Mouse (Mus musculus) mouse embryonic stem cell (cell line): ENCODE measurements at regions not wholly inside any gene's neighbourhood (a gene's known extent, or its start where the extent isn't known, plus 50 kb on each side); places are given as distances from the start of the nearest gene placed in this dataset.

Source experiments
- in situ Hi-C, 2 experiments: fragments of 300-500 bp; cut with MboI; formaldehyde crosslinking; loops; 1 replicate in 1 of 2; 3 replicates in 1 of 2; pipeline ENCODE4 v1.14.3; 2019 to 2020; ENCODE audit warnings: low sequenced_read_pairs in 2 of 2, low pct_unique_long_range_greater_than_20kb in 1 of 2, mixed read lengths in 1 of 2; ENCODE audit not compliant: unreplicated experiment in 1 of 2

DNA sequence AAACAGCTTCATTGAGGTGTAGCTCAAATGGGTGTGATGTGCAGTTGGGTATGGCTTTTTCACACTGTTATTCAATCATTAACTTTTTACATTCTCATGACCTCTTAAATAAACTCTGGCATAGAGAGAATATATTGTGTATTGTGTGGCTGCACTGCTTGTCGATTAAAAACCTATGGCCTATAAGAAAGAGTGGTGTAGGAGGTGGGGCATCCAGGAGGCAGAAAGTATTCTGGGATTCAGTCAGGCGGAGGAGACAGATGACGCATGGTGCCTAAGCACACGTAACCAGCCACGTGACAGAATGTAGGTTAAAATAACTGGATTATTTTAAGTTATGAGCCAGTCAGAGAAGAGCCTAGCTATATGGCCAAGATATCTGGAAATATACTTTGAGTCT, 78.2 kb upstream of the Slc16a7 start:
- in situ Hi-C loops = no loop called here

- in situ Hi-C loops = no loop called here
These were observed 99.1 kb upstream of the Slc16a7 start for GRCm38 (mm10) chr10:125488350-125488749.

GRCm38 (mm10) chr10:125490395-125490794, 101.1 kb upstream of the Slc16a7 start:
- in situ Hi-C loops = no loop called here

- in situ Hi-C loops = no loop called here
These were observed 105.2 kb upstream of the Slc16a7 start for GRCm38 (mm10) chr10:125494489-125494888.

GRCm38 (mm10) chr10:125498347-125498746, 109.1 kb upstream of the Slc16a7 start:
- in situ Hi-C loops = no loop called here

GRCm38 (mm10) chr10:125500338-125500737, 111.1 kb upstream of the Slc16a7 start:
- in situ Hi-C loops = no loop called here

DNA sequence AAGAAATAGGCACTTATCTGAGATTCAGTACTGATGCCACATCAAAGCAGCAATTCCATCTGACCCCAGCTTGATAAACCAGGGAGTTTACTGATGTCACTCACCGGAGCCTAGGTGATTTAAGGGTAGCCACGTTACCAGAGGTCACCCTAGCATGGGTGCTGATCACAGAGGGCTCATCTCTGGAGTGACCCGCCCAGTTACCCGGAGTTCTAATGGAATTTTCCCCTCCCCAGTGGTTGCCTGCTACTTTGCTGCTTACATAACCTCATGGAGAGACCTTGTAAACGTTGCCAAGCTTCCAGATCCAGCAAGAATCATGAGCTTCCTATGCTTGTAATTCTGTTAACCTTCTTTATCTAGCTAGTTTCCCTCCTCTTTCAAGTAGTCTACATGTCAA, 125.8 kb upstream of the Slc16a7 start:
- in situ Hi-C loops = no loop called here

- in situ Hi-C loops = no loop called here
These were observed 141.6 kb upstream of the Slc16a7 start for GRCm38 (mm10) chr10:125530876-125531275.

DNA sequence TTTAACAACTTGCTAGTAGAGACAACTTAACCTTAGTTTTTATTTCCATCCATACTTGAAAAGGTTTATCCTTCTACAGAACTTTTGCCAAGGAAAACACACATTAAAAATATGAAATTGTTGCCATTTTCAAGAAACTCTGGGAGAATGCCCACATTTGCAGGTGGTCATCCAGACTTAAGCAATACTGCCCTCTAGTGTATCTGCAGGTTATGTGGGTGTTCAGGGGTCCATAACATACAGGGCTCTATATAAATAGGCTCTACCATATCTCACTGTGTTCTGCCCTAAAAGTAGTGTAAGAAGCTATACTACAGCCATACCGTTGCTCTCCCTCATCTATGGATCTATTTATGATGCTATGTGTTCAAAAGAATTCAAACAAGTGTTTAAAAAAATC, 149.1 kb upstream of the Slc16a7 start:
- in situ Hi-C loops = no loop called here

DNA sequence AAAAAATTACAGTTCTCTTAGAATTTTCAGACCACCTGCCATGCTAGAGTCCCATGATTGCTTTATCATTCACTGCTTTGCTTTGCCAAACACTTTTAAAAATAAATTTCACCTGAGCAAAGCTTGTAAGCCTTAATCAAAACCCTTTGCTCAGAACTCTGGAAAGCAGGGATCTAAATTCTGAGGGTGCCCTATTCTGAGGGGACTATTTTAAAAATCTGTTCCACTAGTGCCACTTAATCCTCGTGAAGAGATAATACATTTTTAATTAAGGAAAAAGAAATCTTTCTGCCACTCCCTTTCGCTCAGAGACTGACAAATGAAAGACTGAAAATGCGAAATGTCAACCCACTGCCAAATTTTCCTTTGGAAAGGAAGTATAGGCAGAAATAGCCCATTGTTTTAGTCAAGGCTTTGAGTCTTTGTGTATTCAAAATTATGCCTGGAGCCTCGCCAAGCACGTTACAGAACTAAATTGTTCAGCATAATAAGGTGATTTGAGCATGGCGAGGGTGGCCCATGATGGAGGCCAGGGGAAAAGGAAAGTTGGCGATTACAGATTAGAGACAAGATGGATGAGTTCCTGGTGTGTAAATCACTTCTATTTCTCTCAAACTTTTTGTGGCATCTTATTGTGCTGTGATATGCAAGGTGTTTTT, 197.4 kb upstream of the Slc16a7 start:
- in situ Hi-C loops = no loop called here

GRCm38 (mm10) chr10:125593006-125593405, 203.7 kb upstream of the Slc16a7 start:
- in situ Hi-C loops = no loop called here

DNA sequence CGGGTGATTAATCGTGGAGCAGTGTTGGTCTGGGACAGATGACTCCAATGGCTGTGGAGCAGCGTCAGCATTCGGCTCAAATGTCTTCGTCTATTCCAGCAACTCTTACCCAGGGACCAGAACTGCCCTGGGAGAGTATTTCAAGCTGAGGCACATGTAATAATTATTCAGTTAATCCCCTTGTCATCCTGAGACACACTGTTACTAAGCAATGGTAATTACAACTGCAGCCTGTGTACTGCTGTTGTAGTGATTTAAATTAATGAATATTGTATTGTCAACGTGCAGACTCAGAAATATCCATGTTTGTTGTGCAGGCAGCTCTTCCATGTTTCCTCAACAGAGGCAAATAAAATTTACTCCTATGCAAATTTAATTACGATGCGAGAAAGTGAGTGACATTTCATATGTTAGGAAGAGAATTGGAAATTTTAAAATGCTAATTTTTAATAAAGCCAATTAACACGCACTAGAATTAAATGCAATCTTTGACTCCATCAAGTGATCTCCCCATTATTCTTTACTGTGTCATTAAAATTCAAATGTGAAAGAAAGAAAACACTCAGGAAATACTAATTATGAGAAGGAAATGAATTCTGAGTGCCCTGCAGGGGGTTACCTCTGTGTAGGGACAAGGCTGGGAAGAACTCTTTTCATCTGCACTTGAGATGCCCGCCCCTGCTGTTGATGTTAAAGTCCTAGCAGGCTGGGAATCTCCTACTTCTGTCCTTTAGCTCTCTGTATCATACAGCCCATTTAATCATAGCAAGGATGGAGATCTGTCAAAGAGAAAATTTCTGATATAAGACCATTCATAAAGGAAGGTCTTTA, 218.7 kb upstream of the Slc16a7 start:
- in situ Hi-C loops = no loop called here

GRCm38 (mm10) chr10:125610353-125610752, 221.1 kb upstream of the Slc16a7 start:
- in situ Hi-C loops = no loop called here

GRCm38 (mm10) chr10:125612773-125613172, 223.5 kb upstream of the Slc16a7 start:
- in situ Hi-C loops = no loop called here

DNA sequence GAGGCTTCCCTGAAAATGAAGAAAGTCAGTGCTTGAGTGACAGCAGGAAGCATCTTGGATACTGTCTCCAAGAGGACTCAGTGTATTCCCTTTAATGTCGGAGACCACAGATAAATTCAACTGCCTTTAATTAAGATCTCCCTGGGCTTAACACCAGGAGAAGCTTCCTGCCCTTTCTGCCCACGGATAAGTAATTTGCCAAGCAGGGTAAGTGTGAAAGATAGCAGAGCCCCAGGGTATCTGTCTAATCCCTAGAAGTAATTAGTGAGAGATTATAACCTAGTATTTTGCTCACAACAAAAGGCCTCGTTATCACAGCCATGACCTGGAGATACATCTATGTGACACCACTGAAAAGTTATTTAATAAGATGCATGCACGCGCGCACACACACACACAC, 232.1 kb upstream of the Slc16a7 start:
- in situ Hi-C loops = no loop called here

DNA sequence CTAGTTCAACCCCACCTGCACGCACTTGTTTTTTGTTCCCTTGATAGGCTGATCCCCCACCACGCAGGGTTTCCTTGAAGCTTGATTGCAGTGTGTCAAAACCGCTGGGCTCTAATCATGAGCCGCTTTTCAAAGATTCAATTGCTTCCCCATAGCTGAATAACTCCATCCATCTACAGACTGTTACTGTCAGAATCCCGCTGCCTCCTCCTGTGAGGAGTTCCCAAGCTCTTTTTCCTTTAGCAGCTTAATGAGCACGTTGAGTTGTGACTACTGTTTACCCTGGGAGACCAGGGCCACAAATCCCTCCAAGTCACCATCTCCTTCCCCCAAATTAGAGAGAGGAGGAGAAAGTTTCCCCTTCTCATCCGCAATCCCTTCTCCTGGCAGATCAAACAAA, 234.6 kb upstream of the Slc16a7 start:
- in situ Hi-C loops = no loop called here

- in situ Hi-C loops = no loop called here
These were observed 278.6 kb upstream of the Slc16a7 start for GRCm38 (mm10) chr10:125667906-125668305.

- in situ Hi-C loops = no loop called here
These were observed 284.4 kb upstream of the Slc16a7 start for GRCm38 (mm10) chr10:125673637-125674036.

DNA sequence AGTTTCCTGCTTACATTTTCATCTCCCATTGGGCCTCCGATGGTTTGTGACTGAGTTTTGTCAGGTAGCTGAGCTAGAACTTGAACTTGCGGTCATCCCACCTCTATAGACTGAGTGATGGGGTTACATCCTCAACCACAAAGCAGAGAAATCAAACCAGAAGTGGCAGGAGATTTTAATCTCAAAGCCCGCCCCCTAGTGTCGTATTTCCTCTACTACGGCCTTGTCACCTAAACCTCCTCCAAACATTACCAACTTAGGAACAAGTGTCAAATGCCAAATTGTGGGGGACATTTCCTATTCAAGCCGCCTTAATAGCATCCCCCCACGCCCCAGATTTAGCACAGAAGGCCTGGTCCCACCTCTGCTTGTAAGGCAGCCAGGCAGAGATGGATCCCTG, 286.3 kb upstream of the Lrig3 start:
- in situ Hi-C loops = no loop called here

DNA sequence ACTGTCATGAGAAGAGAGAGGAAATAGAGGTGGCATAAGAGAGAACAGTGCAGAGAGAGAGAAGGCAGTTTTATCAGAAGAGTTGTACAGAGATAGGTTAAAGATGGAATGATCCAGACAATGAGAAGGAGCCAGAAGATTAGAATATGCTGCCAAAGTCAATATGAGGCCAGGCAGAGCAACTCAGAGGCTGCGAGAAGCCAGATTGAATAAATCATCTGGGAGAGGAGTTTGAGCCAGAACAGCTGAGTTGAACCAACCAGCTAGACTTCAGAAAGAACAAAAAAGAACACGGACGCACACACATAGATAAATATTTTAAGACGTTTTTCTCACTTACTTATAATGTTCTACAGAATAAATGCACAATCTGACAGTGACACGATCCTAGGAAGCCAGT, 280.8 kb upstream of the Lrig3 start:
- in situ Hi-C loops = no loop called here
